Mouse (Mus musculus): Measurements from ENCODE around the gene Slc39a13. TPM values are rescaled to one million over a fixed set of nuclear protein-coding genes. Genes with fewer than 3 reads are reported as not detected.

The Slc39a13 gene
- polyA plus RNA-seq, 1 experiment from 2014 or later: 29.7 TPM

- Histone ChIP-seq H3K4me3 (ENCODE audit: low read depth, low read length) (peak overlapping the region; percentile 43), H3K9ac (ENCODE audit: low read length) (peak overlapping the region; percentile 46), H3K4me1 (replicated peaks; ENCODE audit: control insufficient read depth, insufficient read depth, low read length) (no peaks in the 10 kb centered on the region), H3K9me3 (ENCODE audit: control insufficient read depth, low read length) (no peaks in the 10 kb centered on the region), H3K4me2 (ENCODE audit: low read length) (peak overlapping the region; percentile 64), H3K27me3 (replicated peaks; ENCODE audit: control insufficient read depth, insufficient read depth, low read length) (no peaks in the 10 kb centered on the region), H3K36me3 (ENCODE audit: control insufficient read depth, insufficient read depth, low read length) (no peaks in the 10 kb centered on the region), H3K27ac (ENCODE audit: low read depth) (no peak overlapping the region)
- under 1% methylated on average over 24 of the region's 36 CpGs for WGBS
- ATAC-seq (replicated peaks; ENCODE audit: low FRiP score, low TSS enrichment, low read depth): peak; percentile 67
- peak; percentile 72 for DNase-seq (ENCODE audit: low spot score)
Observed at GRCm38 (mm10) chr2:91078314-91079025, 8.3 kb upstream of the Slc39a13 start.

- H3K4me2 ChIP-seq (ENCODE audit: low read length): peak overlapping the region; percentile 64
- no peak overlapping the region for H3K27ac ChIP-seq (ENCODE audit: low read depth)
- H3K4me1 ChIP-seq (replicated peaks; ENCODE audit: control insufficient read depth, insufficient read depth, low read length): no peaks in the 10 kb centered on the region
- 13% methylated on average over 12 of the region's 12 CpGs for WGBS
- H3K9me3 ChIP-seq (ENCODE audit: control insufficient read depth, low read length): no peaks in the 10 kb centered on the region
- peak overlapping the region; percentile 46; the same call in 1 of the 2 replicates for H3K9ac ChIP-seq (ENCODE audit: low read length)
- H3K36me3 ChIP-seq (ENCODE audit: control insufficient read depth, insufficient read depth, low read length): no peaks in the 10 kb centered on the region
- no peak for DNase-seq (ENCODE audit: low spot score)
- H3K27me3 ChIP-seq (replicated peaks; ENCODE audit: control insufficient read depth, insufficient read depth, low read length): no peaks in the 10 kb centered on the region
- no peak for ATAC-seq (replicated peaks; ENCODE audit: low FRiP score, low TSS enrichment, low read depth)
- H3K4me3 ChIP-seq (ENCODE audit: low read depth, low read length): peak overlapping the region; percentile 43
Observed at GRCm38 (mm10) chr2:91077957-91078313, 7.7 kb upstream of the Slc39a13 start.

GRCm38 (mm10) chr2:91072092-91072491 is 1.9 kb upstream of the Slc39a13 start:
- no peak overlapping the region for H3K27ac ChIP-seq (ENCODE audit: low read depth)
- no peak overlapping the region for H3K4me3 ChIP-seq (ENCODE audit: low read depth, low read length)
- peaks cover 3% of the 10 kb centered on the region; the same call in 1 of the 2 replicates for H3K36me3 ChIP-seq (ENCODE audit: control insufficient read depth, insufficient read depth, low read length)
- H3K4me1 ChIP-seq (replicated peaks; ENCODE audit: control insufficient read depth, insufficient read depth, low read length): peaks cover 12% of the 10 kb centered on the region
- DNase-seq (ENCODE audit: low spot score): no peak
- 15% methylated on average over 1 of the region's 1 CpGs for WGBS
- no peaks in the 10 kb centered on the region for H3K9me3 ChIP-seq (ENCODE audit: control insufficient read depth, low read length)
- ATAC-seq (replicated peaks; ENCODE audit: low FRiP score, low TSS enrichment, low read depth): no peak
- no peak overlapping the region for H3K9ac ChIP-seq (ENCODE audit: low read length)
- no peaks in the 10 kb centered on the region for H3K27me3 ChIP-seq (replicated peaks; ENCODE audit: control insufficient read depth, insufficient read depth, low read length)
- H3K4me2 ChIP-seq (ENCODE audit: low read length): no peak overlapping the region

- Histone ChIP-seq H3K9ac (ENCODE audit: low read length) (peak overlapping the region; percentile 57), H3K27me3 (replicated peaks; ENCODE audit: control insufficient read depth, insufficient read depth, low read length) (no peaks in the 10 kb centered on the region), H3K36me3 (ENCODE audit: control insufficient read depth, insufficient read depth, low read length) (peaks cover 7% of the 10 kb centered on the region; the same call in 1 of the 2 replicates), H3K9me3 (ENCODE audit: control insufficient read depth, low read length) (no peaks in the 10 kb centered on the region), H3K4me1 (replicated peaks; ENCODE audit: control insufficient read depth, insufficient read depth, low read length) (peaks cover 12% of the 10 kb centered on the region), H3K4me3 (ENCODE audit: low read depth, low read length) (peak overlapping the region; percentile 71), H3K4me2 (ENCODE audit: low read length) (peak overlapping the region; percentile 65), H3K27ac (ENCODE audit: low read depth) (peak overlapping the region; percentile 79)
- WGBS: 85% methylated on average over 10 of the region's 10 CpGs
- no peak for DNase-seq (ENCODE audit: low spot score)
- no peak for ATAC-seq (replicated peaks; ENCODE audit: low FRiP score, low TSS enrichment, low read depth)
Observed at GRCm38 (mm10) chr2:91071059-91071458, 842 bp upstream of the Slc39a13 start.

- no peaks in the 10 kb centered on the region for H3K9me3 ChIP-seq (ENCODE audit: control insufficient read depth, low read length)
- H3K4me2 ChIP-seq (ENCODE audit: low read length): peak overlapping the region; percentile 65
- no peaks in the 10 kb centered on the region for H3K27me3 ChIP-seq (replicated peaks; ENCODE audit: control insufficient read depth, insufficient read depth, low read length)
- peaks cover 14% of the 10 kb centered on the region; the same call in 1 of the 2 replicates for H3K36me3 ChIP-seq (ENCODE audit: control insufficient read depth, insufficient read depth, low read length)
- H3K9ac ChIP-seq (ENCODE audit: low read length): peak overlapping the region; percentile 57
- 0 out of 2 replicates have a peak, but pooled peaks have one; percentile 0 for ATAC-seq (replicated peaks; ENCODE audit: low FRiP score, low TSS enrichment, low read depth)
- H3K4me1 ChIP-seq (replicated peaks; ENCODE audit: control insufficient read depth, insufficient read depth, low read length): peaks cover 12% of the 10 kb centered on the region
- peak overlapping the region; percentile 79; the same call in 1 of the 2 replicates for H3K27ac ChIP-seq (ENCODE audit: low read depth)
- WGBS: 6% methylated on average over 14 of the region's 14 CpGs
- DNase-seq (ENCODE audit: low spot score): peak; percentile 63
- H3K4me3 ChIP-seq (ENCODE audit: low read depth, low read length): peak overlapping the region; percentile 71
Observed at GRCm38 (mm10) chr2:91069306-91070000, 764 bp downstream of the Slc39a13 start.

- Histone ChIP-seq H3K9ac (ENCODE audit: low read length) (peak overlapping the region; percentile 57), H3K36me3 (ENCODE audit: control insufficient read depth, insufficient read depth, low read length) (peaks cover 20% of the 10 kb centered on the region), H3K27ac (ENCODE audit: low read depth) (no peak overlapping the region), H3K4me2 (ENCODE audit: low read length) (peak overlapping the region; percentile 65), H3K27me3 (replicated peaks; ENCODE audit: control insufficient read depth, insufficient read depth, low read length) (no peaks in the 10 kb centered on the region), H3K4me3 (ENCODE audit: low read depth, low read length) (0 out of 2 replicates have a peak overlapping the region, but pooled peaks have one; percentile 10), H3K9me3 (ENCODE audit: control insufficient read depth, low read length) (no peaks in the 10 kb centered on the region), H3K4me1 (replicated peaks; ENCODE audit: control insufficient read depth, insufficient read depth, low read length) (peaks cover 12% of the 10 kb centered on the region)
- WGBS: 43% methylated on average over 6 of the region's 6 CpGs
- ATAC-seq (replicated peaks; ENCODE audit: low FRiP score, low TSS enrichment, low read depth) (no peak), DNase-seq (ENCODE audit: low spot score) (no peak)
Observed at GRCm38 (mm10) chr2:91068872-91069165, 1.4 kb downstream of the Slc39a13 start.

- 0 out of 2 replicates have a peak overlapping the region, but pooled peaks have one; percentile 10 for H3K4me3 ChIP-seq (ENCODE audit: low read depth, low read length)
- H3K4me2 ChIP-seq (ENCODE audit: low read length): peak overlapping the region; percentile 65
- H3K27ac ChIP-seq (ENCODE audit: low read depth): no peak overlapping the region
- H3K36me3 ChIP-seq (ENCODE audit: control insufficient read depth, insufficient read depth, low read length): peaks cover 25% of the 10 kb centered on the region
- no peak for ATAC-seq (replicated peaks; ENCODE audit: low FRiP score, low TSS enrichment, low read depth)
- no peaks in the 10 kb centered on the region for H3K27me3 ChIP-seq (replicated peaks; ENCODE audit: control insufficient read depth, insufficient read depth, low read length)
- WGBS: 59% methylated on average over 13 of the region's 13 CpGs
- no peak for DNase-seq (ENCODE audit: low spot score)
- peaks cover 12% of the 10 kb centered on the region for H3K4me1 ChIP-seq (replicated peaks; ENCODE audit: control insufficient read depth, insufficient read depth, low read length)
- H3K9ac ChIP-seq (ENCODE audit: low read length): peak overlapping the region; percentile 57
- no peaks in the 10 kb centered on the region for H3K9me3 ChIP-seq (ENCODE audit: control insufficient read depth, low read length)
Observed at GRCm38 (mm10) chr2:91068162-91068871, 1.9 kb downstream of the Slc39a13 start.

GRCm38 (mm10) chr2:91066455-91066854 is 3.8 kb downstream of the Slc39a13 start:
- H3K27me3 ChIP-seq (replicated peaks; ENCODE audit: control insufficient read depth, insufficient read depth, low read length): no peaks in the 10 kb centered on the region
- H3K36me3 ChIP-seq (ENCODE audit: control insufficient read depth, insufficient read depth, low read length): peaks cover 44% of the 10 kb centered on the region
- H3K4me2 ChIP-seq (ENCODE audit: low read length): no peak overlapping the region
- no peak for DNase-seq (ENCODE audit: low spot score)
- no peak overlapping the region for H3K27ac ChIP-seq (ENCODE audit: low read depth)
- no peak for ATAC-seq (replicated peaks; ENCODE audit: low FRiP score, low TSS enrichment, low read depth)
- no peaks in the 10 kb centered on the region for H3K9me3 ChIP-seq (ENCODE audit: control insufficient read depth, low read length)
- no peak overlapping the region for H3K9ac ChIP-seq (ENCODE audit: low read length)
- H3K4me1 ChIP-seq (replicated peaks; ENCODE audit: control insufficient read depth, insufficient read depth, low read length): peaks cover 12% of the 10 kb centered on the region
- no peak overlapping the region for H3K4me3 ChIP-seq (ENCODE audit: low read depth, low read length)
- WGBS: 89% methylated on average over 3 of the region's 3 CpGs

Measured in intestine, embryonic 14.5 days (tissue).